Mouse (Mus musculus) MEL (cell line): ENCODE measurements around the gene Il16. TPM values are rescaled to one million over a fixed set of nuclear protein-coding genes. Genes with fewer than 3 reads are reported as not detected.

Experiments
- DNase-seq: peaks from one replicate; pipeline ENCODE4 v3.0.0; 2011; ENCODE audit warnings: low read depth, low spot score
- H3K27ac ChIP-seq: 2 replicates; pipeline ENCODE4 v1.5.1; 2012; ENCODE audit warnings: low read depth, mild to moderate bottlenecking, control low read depth, low read length, moderate library complexity; ENCODE audit not compliant: control insufficient read depth
- H3K27me3 ChIP-seq, 2 experiments: fragments of 150-350 bp in 1 of 2; sonication (generic) in 1 of 2; 2 replicates each; pipeline ENCODE4 v1.6.1; 2012; ENCODE audit warnings: low read length in 2 of 2, mild to moderate bottlenecking in 2 of 2, improper control_type of control experiment in 1 of 2, moderate library complexity in 1 of 2; ENCODE audit not compliant: insufficient read depth in 2 of 2, control insufficient read depth in 1 of 2
- H3K36me3 ChIP-seq, 2 experiments: 2 replicates each; pipeline ENCODE4 v1.6.1; 2012 to 2014; ENCODE audit warnings: low read length in 2 of 2, improper control_type of control experiment in 1 of 2, inconsistent platforms in 1 of 2, mild to moderate bottlenecking in 1 of 2; ENCODE audit not compliant: insufficient read depth in 2 of 2, control insufficient read depth in 1 of 2
- H3K4me1 ChIP-seq, 2 experiments: fragments of 150-350 bp in 1 of 2; sonication (generic) in 1 of 2; 2 replicates each; pipeline ENCODE4 v1.6.1; 2012; ENCODE audit warnings: low read length in 2 of 2, improper control_type of control experiment in 1 of 2, mild to moderate bottlenecking in 1 of 2; ENCODE audit not compliant: insufficient read depth in 2 of 2, control insufficient read depth in 1 of 2
- H3K4me3 ChIP-seq, 2 experiments: fragments of 150-350 bp in 1 of 2; sonication (generic) in 1 of 2; 2 replicates each; pipeline ENCODE4 v1.5.1; 2012; ENCODE audit warnings: low read depth in 2 of 2, low read length in 2 of 2, mild to moderate bottlenecking in 2 of 2, moderate library complexity in 2 of 2, control low read depth in 1 of 2, improper control_type of control experiment in 1 of 2; ENCODE audit not compliant: control insufficient read depth in 1 of 2, insufficient read depth in 1 of 2
- H3K79me2 ChIP-seq: 2 replicates; pipeline ENCODE4 v1.6.1; 2012; ENCODE audit warnings: mild to moderate bottlenecking, low read length, moderate library complexity; ENCODE audit not compliant: control insufficient read depth, poor library complexity, insufficient read depth
- H3K9ac ChIP-seq: 2 replicates; pipeline ENCODE4 v1.6.1; 2012; ENCODE audit warnings: low read depth, mild to moderate bottlenecking, control low read depth, low read length, moderate library complexity; ENCODE audit not compliant: control insufficient read depth, poor library complexity, severe bottlenecking
- H3K9me3 ChIP-seq: fragments of 150-350 bp; sonication (generic); replicated peaks from 2 replicates; pipeline ENCODE4 v1.6.1; 2012; ENCODE audit warnings: mild to moderate bottlenecking, low read length, improper control_type of control experiment, moderate library complexity; ENCODE audit not compliant: insufficient read depth
- BHLHE40 ChIP-seq: IDR thresholded peaks from 2 replicates; pipeline ENCODE4 v1.6.1; 2012; ENCODE audit warnings: low read depth, mild to moderate bottlenecking, inconsistent platforms, low read length, improper control_type of control experiment, borderline replicate concordance
- CHD1 ChIP-seq: IDR thresholded peaks from 2 replicates; pipeline ENCODE4 v1.6.1; 2012; ENCODE audit warnings: low read depth, mild to moderate bottlenecking, inconsistent platforms, low read length, improper control_type of control experiment
- E2F4 ChIP-seq: IDR thresholded peaks from 2 replicates; pipeline ENCODE4 v1.6.1; 2011; ENCODE audit warnings: low read depth, low read length, improper control_type of control experiment, borderline replicate concordance
- ELF1 ChIP-seq: IDR thresholded peaks from 2 replicates; pipeline ENCODE4 v1.6.1; 2014; ENCODE audit warnings: low read depth, mild to moderate bottlenecking, inconsistent platforms, low read length, improper control_type of control experiment, moderate library complexity
- ETS1 ChIP-seq: IDR thresholded peaks from 2 replicates; pipeline ENCODE4 v1.6.1; 2012; ENCODE audit warnings: low read depth, mild to moderate bottlenecking, inconsistent platforms, low read length, improper control_type of control experiment, moderate library complexity
- GABPA ChIP-seq: IDR thresholded peaks from 2 replicates; pipeline ENCODE4 v1.6.1; 2012; ENCODE audit warnings: low read depth, mild to moderate bottlenecking, inconsistent platforms, low read length, improper control_type of control experiment, moderate library complexity
- GATA1 ChIP-seq: IDR thresholded peaks from 2 replicates; pipeline ENCODE4 v1.6.1; 2011; ENCODE audit warnings: low read depth, low read length, improper control_type of control experiment
- HCFC1 ChIP-seq: IDR thresholded peaks from 2 replicates; pipeline ENCODE4 v1.6.1; 2012; ENCODE audit warnings: low read depth, mild to moderate bottlenecking, inconsistent platforms, low read length, improper control_type of control experiment, moderate library complexity
- JUND ChIP-seq: IDR thresholded peaks from 2 replicates; pipeline ENCODE4 v1.6.1; 2011; ENCODE audit warnings: low read depth, mild to moderate bottlenecking, improper control_type of control experiment, low read length
- KAT2A ChIP-seq: conservative IDR thresholded peaks from 2 replicates; pipeline ENCODE4 v1.6.1; 2012; ENCODE audit warnings: low read depth, low read length, improper control_type of control experiment, inconsistent platforms
- MAFK ChIP-seq: IDR thresholded peaks from 2 replicates; pipeline ENCODE4 v1.6.1; 2011; ENCODE audit warnings: low read depth, mild to moderate bottlenecking, low read length, improper control_type of control experiment, borderline replicate concordance
- MAX ChIP-seq: IDR thresholded peaks from 2 replicates; pipeline ENCODE4 v1.6.1; 2011; ENCODE audit warnings: low read length, improper control_type of control experiment
- MAZ ChIP-seq: IDR thresholded peaks from 2 replicates; pipeline ENCODE4 v1.6.1; 2012; ENCODE audit warnings: low read depth, mild to moderate bottlenecking, inconsistent platforms, low read length, improper control_type of control experiment
- MEF2A ChIP-seq: IDR thresholded peaks from 2 replicates; pipeline ENCODE4 v1.6.1; 2014; ENCODE audit warnings: low read depth, mild to moderate bottlenecking, inconsistent platforms, low read length, improper control_type of control experiment; ENCODE audit not compliant: poor library complexity, insufficient replicate concordance, severe bottlenecking; ENCODE audit errors: extremely low read depth
- MXI1 ChIP-seq: IDR thresholded peaks from 2 replicates; pipeline ENCODE4 v1.6.1; 2011; ENCODE audit warnings: mild to moderate bottlenecking, low read depth, low read length, improper control_type of control experiment
- NELFE ChIP-seq: IDR thresholded peaks from 2 replicates; pipeline ENCODE4 v1.6.1; 2011; ENCODE audit warnings: low read depth, low read length, improper control_type of control experiment
- NRF1 ChIP-seq: IDR thresholded peaks from 2 replicates; pipeline ENCODE4 v1.6.1; 2014; ENCODE audit warnings: low read depth, mild to moderate bottlenecking, inconsistent platforms, low read length, improper control_type of control experiment, moderate library complexity; ENCODE audit not compliant: poor library complexity, insufficient read depth, severe bottlenecking
- POLR2A ChIP-seq, 2 experiments: IDR thresholded peaks; 2 replicates each; pipeline ENCODE4 v1.6.1; 2011 to 2012; ENCODE audit warnings: low read length in 2 of 2, mild to moderate bottlenecking in 2 of 2, control low read depth in 1 of 2, improper control_type of control experiment in 1 of 2, low read depth in 1 of 2, moderate library complexity in 1 of 2; ENCODE audit not compliant: control insufficient read depth in 1 of 2, insufficient read depth in 1 of 2, poor library complexity in 1 of 2
- RAD21 ChIP-seq: IDR thresholded peaks from 2 replicates; pipeline ENCODE4 v1.6.1; 2011; ENCODE audit warnings: mild to moderate bottlenecking, low read depth, low read length, improper control_type of control experiment
- RCOR1 ChIP-seq: IDR thresholded peaks from 2 replicates; pipeline ENCODE4 v1.6.1; 2012; ENCODE audit warnings: low read depth, mild to moderate bottlenecking, inconsistent platforms, low read length, improper control_type of control experiment
- SMC3 ChIP-seq: IDR thresholded peaks from 2 replicates; pipeline ENCODE4 v1.6.1; 2011; ENCODE audit warnings: low read depth, low read length, improper control_type of control experiment
- TBP ChIP-seq: IDR thresholded peaks from 2 replicates; pipeline ENCODE4 v1.8.0; 2011; ENCODE audit warnings: low read depth, low read length, improper control_type of control experiment
- USF2 ChIP-seq, 2 experiments: IDR thresholded peaks; 2 replicates each; pipeline ENCODE4 v1.6.1; 2011 to 2012; ENCODE audit warnings: improper control_type of control experiment in 2 of 2, low read length in 2 of 2, borderline replicate concordance in 1 of 2, inconsistent platforms in 1 of 2, low read depth in 1 of 2, mild to moderate bottlenecking in 1 of 2; ENCODE audit not compliant: insufficient read depth in 1 of 2
- ZKSCAN1 ChIP-seq: IDR thresholded peaks from 2 replicates; pipeline ENCODE4 v1.6.1; 2012; ENCODE audit warnings: low read depth, mild to moderate bottlenecking, inconsistent platforms, low read length, improper control_type of control experiment, moderate library complexity
- ZMIZ1 ChIP-seq: IDR thresholded peaks from 2 replicates; pipeline ENCODE4 v1.6.1; 2012; ENCODE audit warnings: low read depth, mild to moderate bottlenecking, inconsistent platforms, low read length, improper control_type of control experiment, moderate library complexity
- ZNF384 ChIP-seq: IDR thresholded peaks from 2 replicates; pipeline ENCODE4 v1.6.1; 2012; ENCODE audit warnings: low read depth, mild to moderate bottlenecking, inconsistent platforms, low read length, improper control_type of control experiment
- polyA plus RNA-seq, 2 experiments: library from polyadenylated mRNA; stranded (reverse) in 1 of 2; unstranded in 1 of 2; fragments of >175 nt in 1 of 2; fragments of >200 nt in 1 of 2; gene quantifications; 2 replicates each; pipeline versions ENCODE4 v1.2.1 to v1.2.4; 2012; ENCODE audit warnings: low replicate concordance in 2 of 2, low read depth in 1 of 2; ENCODE audit not compliant: insufficient read length in 2 of 2, insufficient read depth in 1 of 2, missing spikeins in 1 of 2
- total RNA-seq: library from RNA; depleted of rRNA; stranded (reverse); fragments of 300-350 nt; gene quantifications from 2 replicates; pipeline ENCODE4 v1.2.3, GENCODE M21; 2012

Gene Il16
- total and polyA plus RNA-seq, 3 experiments: 0.04 to 0.10 TPM; not detected in 1

DNA sequence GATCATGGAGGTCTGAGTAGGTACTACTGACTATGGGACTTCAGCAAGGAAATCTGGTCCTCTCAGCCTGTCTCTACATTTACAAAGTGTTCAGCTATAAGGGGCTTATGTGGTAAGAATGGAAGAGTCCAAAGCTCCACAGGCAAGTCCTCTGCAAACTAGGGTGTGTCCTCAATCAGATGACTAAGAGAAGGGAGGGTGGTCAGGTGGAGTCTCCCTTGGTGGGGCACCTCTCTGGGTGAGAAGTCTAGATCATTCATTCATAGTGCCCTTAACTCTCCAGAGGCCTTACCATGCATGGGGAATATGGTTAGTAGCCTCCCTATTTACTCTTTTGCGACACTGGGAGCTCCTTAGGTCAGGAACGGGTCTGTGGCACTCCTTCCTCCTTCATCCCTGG lies 91.3 kb downstream of the Il16 start:
- no peaks in the 10 kb centered on the region for H3K4me1 ChIP-seq

DNA sequence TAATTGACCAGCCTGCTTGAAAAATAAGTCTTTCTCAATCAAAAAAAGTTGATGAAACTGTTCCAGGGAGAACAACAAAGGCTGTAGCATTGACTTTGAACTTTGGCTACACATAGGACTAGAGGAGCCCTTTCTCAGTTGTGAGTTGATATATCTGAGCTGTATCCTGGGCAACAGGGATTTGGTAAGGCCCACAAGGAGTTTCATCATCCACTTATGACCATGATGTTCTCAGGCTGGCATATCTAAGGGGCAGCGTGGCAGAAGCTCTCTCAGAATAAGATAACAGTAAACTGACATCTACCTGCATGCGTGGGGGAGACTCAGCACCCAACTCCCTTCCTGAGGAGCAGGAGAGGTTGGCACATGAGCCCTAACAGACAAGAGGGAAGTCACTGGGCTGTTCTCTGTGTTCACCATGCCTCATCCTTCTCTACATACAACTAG lies 91.9 kb downstream of the Il16 start:
- H3K36me3 ChIP-seq: no peaks in the 10 kb centered on the region
- H3K4me1 ChIP-seq: no peaks in the 10 kb centered on the region
- H3K27me3 ChIP-seq: no peaks in the 10 kb centered on the region
- no peak overlapping the region for H3K9ac ChIP-seq
- H3K27ac ChIP-seq: no peak overlapping the region
- H3K79me2 ChIP-seq: no peaks in the 10 kb centered on the region
- no peak for TF ChIP-seq NELFE
- TF ChIP-seq ELF1: no peak
- no peak for TF ChIP-seq MEF2A
- TF ChIP-seq KAT2A: no peak
- no peak for TF ChIP-seq ZKSCAN1
- no peak for TF ChIP-seq MXI1
- no peak for TF ChIP-seq GATA1
- TF ChIP-seq RAD21: no peak
- no peak for TF ChIP-seq MAX
- TF ChIP-seq USF2 (IDR thresholded peaks at IDR 0.05; ENCODE audit: borderline replicate concordance in 1 of 2, insufficient read depth in 1 of 2, low read depth in 1 of 2, low read length in 2 of 2): no peak
- TF ChIP-seq E2F4: no peak
- no peak for TF ChIP-seq TBP
- TF ChIP-seq BHLHE40: no peak
- no peak for TF ChIP-seq GABPA
- no peak for TF ChIP-seq ZMIZ1
- no peak for TF ChIP-seq SMC3
- no peak for TF ChIP-seq MAFK
- TF ChIP-seq ETS1: no peak
- no peak overlapping the region for H3K4me3 ChIP-seq
- no peaks in the 10 kb centered on the region for H3K9me3 ChIP-seq
- no peak for DNase-seq

More for the DNA sequence above, 91.3 kb downstream of the Il16 start:
- Histone ChIP-seq H3K27me3 (no peaks in the 10 kb centered on the region), H3K27ac (no peak overlapping the region), H3K9ac (no peak overlapping the region)
- TF ChIP-seq MXI1: no peak
- no peak for TF ChIP-seq RAD21
- TF ChIP-seq ZNF384: no peak
- no peak for TF ChIP-seq CHD1
- TF ChIP-seq JUND: no peak
- no peak for TF ChIP-seq BHLHE40
- no peak for TF ChIP-seq RCOR1
- no peak for TF ChIP-seq MEF2A
- no peak for TF ChIP-seq SMC3
- no peak for TF ChIP-seq NRF1
- TF ChIP-seq MAZ: no peak
- no peak for TF ChIP-seq HCFC1
- TF ChIP-seq ZKSCAN1: no peak
- TF ChIP-seq POLR2A (IDR thresholded peaks at IDR 0.05; ENCODE audit: control insufficient read depth in 1 of 2, insufficient read depth in 1 of 2, low read depth in 1 of 2, low read length in 2 of 2, poor library complexity in 1 of 2): no peak
- TF ChIP-seq, all 39 proteins: peak for 0
- Histone ChIP-seq H3K79me2 (no peaks in the 10 kb centered on the region), H3K4me3 (no peak overlapping the region), H3K36me3 (no peaks in the 10 kb centered on the region), H3K9me3 (no peaks in the 10 kb centered on the region)
- no peak for DNase-seq
